Mouse (Mus musculus) embryonic fibroblast, embryonic 13.5 days (primary cell): Measurements from ENCODE around the gene Pdzd8.

ENCODE experiments used
- CTCF ChIP-seq: IDR thresholded peaks from 2 replicates; pipeline ENCODE4 v1.5.1; 2011; ENCODE audit warnings: mild to moderate bottlenecking, control low read depth, low read length, moderate library complexity, borderline replicate concordance; ENCODE audit not compliant: insufficient read depth
- POLR2A ChIP-seq: IDR thresholded peaks from 2 replicates; pipeline ENCODE4 v1.6.1; 2011; ENCODE audit warnings: low read depth, mild to moderate bottlenecking, control low read depth, low read length, moderate library complexity

DNA sequence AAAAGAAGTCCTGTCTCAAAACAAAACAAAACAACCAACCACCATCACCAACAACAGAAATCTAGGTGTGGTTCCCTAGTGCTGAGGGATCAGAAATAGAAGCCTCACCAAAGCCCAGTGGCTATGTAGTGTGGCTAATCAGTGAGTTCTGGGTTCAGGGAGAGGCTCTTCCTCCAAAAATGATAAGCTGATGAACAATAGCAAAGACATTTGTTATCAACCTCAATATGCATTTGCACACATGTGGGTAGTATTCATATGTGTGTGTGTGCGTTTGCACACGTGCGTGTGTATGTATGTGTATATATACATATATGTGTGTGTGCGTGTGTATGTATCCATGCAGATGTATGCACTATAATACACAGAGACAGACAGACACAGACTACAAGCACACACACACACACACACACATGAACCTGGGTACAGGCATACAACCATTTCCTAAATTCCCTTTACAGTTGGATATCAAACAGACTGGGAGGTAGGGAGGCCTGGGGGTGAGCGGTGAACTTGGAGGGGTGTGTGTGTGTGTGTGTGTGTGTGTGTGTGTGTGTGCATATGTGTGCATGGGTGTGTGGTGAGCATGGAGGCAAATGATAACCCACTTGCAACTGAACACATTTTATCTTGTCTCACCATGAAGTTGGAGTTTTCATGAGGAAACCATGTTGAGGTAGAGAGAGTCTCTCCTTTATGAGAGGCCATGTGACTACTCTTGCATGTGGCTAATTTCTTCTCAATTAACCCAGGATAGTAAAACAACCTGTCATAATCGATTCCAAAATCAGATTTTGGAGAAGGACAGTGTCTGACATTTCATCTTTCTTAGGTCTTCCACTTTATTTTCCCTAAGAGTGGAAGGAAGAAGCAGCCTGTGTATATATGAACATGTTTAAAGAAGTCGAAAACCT, 39.3 kb upstream of the Pdzd8 start:
- TF ChIP-seq CTCF (no peak), POLR2A (no peak)
